Mouse (Mus musculus): ENCODE measurements at regions not wholly inside any gene's neighbourhood (a gene's known extent, or its start where the extent isn't known, plus 50 kb on each side); places are given as distances from the start of the nearest gene placed in this dataset.

GRCm38 (mm10) chr9:74021339-74021738 is 52.6 kb upstream of the Unc13c start:
- no peak for DNase-seq

GRCm38 (mm10) chr9:74023922-74024321 is 55.2 kb upstream of the Unc13c start:
- intact Hi-C loops (cut with DNase I): no loop called here
- DNase-seq: no peak

More at GRCm38 (mm10) chr9:74021339-74021738, 52.6 kb upstream of the Unc13c start:
- intact Hi-C loops (cut with DNase I): no loop called here

GRCm38 (mm10) chr9:74026131-74026530 is 57.4 kb upstream of the Unc13c start:
- intact Hi-C loops (cut with DNase I): loop anchor here (5.0 kb wide), 1 partner anchor 864 kb away; no protein-coding TSS in a partner anchor

GRCm38 (mm10) chr9:74028438-74028837 is 59.7 kb upstream of the Unc13c start:
- DNase-seq: peak in 1 of 2 experiments; percentile 16

More at GRCm38 (mm10) chr9:74026131-74026530, 57.4 kb upstream of the Unc13c start:
- DNase-seq: no peak

GRCm38 (mm10) chr9:74045936-74046335 is 64.2 kb upstream of the Wdr72 start:
- DNase-seq: peak; percentile 7 to 13
- intact Hi-C loops (cut with DNase I): no loop called here

More at GRCm38 (mm10) chr9:74028438-74028837, 59.7 kb upstream of the Unc13c start:
- intact Hi-C loops (cut with DNase I): loop anchor here (5.0 kb wide), 1 partner anchor 866 kb away; no protein-coding TSS in a partner anchor

GRCm38 (mm10) chr9:74049776-74050175 is 60.4 kb upstream of the Wdr72 start:
- intact Hi-C loops (cut with DNase I): no loop called here
- DNase-seq: no peak

GRCm38 (mm10) chr9:74056709-74057108 is 53.4 kb upstream of the Wdr72 start:
- intact Hi-C loops (cut with DNase I): no loop called here

DNA sequence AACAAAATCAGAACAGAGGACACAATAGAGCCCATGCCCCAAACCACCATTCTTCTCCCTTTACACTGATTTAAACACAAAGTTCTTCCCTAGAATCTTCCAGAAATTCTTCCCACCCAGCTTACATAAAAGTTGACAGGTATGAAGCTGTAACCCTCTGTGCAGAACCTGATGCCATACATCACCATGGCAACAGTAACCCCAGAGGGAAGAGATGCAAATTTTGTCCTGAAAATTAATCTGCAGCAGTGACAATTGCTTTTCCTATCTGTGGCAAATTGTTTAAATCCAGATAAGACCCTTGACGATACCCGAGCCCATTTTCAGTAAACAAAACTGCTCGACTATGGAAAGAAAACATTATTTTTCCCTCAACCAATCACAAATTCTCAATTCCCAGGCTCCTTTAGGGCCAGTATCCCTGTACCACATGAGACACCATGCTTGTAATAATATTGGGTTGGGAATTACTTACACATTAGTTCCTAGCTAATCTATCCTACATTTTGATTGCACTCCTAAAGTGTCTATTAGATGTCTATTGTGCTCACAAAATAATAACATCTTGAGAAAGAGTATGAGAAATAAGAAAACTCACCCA is 52.6 kb upstream of the Wdr72 start:
- intact Hi-C loops (cut with DNase I): no loop called here
- no peak for DNase-seq

More at GRCm38 (mm10) chr9:74056709-74057108, 53.4 kb upstream of the Wdr72 start:
- no peak for DNase-seq

DNA sequence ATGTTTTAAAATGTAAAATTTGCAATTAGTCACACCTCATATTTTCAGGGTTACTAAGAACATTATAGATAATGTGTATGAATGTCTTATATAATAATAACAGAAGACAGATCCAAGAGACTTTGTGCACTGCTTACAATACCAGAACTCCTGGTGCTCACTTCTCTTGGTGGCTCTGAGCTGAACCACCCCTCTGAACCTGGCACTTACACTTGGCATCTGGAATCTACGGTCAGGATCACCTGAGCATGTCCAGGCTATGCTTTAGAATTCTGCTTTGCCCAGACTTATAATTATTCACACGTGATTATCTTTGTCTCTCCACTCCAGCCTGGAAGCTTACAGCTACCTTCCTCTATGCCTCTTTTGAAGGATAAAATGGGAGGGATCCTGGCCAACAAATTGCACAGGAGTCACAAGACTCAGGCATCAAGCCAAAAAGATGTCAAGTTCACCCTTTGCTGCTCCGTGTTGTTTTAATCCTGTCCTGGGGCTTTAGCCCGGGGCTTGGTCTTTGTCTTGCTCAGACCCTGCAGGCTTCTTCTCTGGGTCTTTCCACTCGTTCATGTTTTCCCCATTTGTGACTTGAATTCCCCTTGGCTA is 51.8 kb upstream of the Wdr72 start:
- no peak for DNase-seq
- intact Hi-C loops (cut with DNase I): no loop called here
